Mouse (Mus musculus) neural tube, embryonic 15.5 days (tissue): ENCODE measurements around the gene Guk1. TPM values are rescaled to one million over a fixed set of nuclear protein-coding genes. Genes with fewer than 3 reads are reported as not detected.
"Not testable (repeated sequence)": the region's sequence is repeated elsewhere in the genome, so short reads cannot be mapped to it uniquely, and the experiment has no call there.

Source experiments
- ATAC-seq: fragments of 200-750 bp; cut with Nextera tagmentation; 2 replicates; pipeline ENCODE4 v1.8.0; 2017; ENCODE audit warnings: mild to moderate bottlenecking, moderate TSS enrichment, moderate library complexity; ENCODE audit not compliant: low FRiP score
- H3K27ac ChIP-seq: fragments of 300-500 bp; sonication (generic); replicated peaks from 2 replicates; pipeline ENCODE4 v1.5.1; 2015; ENCODE audit warnings: mild to moderate bottlenecking, inconsistent platforms
- H3K27me3 ChIP-seq: fragments of 300-500 bp; sonication (generic); replicated peaks from 2 replicates; pipeline ENCODE4 v1.6.1; 2015; ENCODE audit warnings: inconsistent platforms
- H3K36me3 ChIP-seq: fragments of 300-500 bp; sonication (generic); 2 replicates; pipeline ENCODE4 v1.6.1; 2015; ENCODE audit warnings: inconsistent platforms
- H3K4me1 ChIP-seq: fragments of 300-500 bp; sonication (generic); 2 replicates; pipeline ENCODE4 v1.6.1; 2015; ENCODE audit warnings: inconsistent platforms
- H3K4me2 ChIP-seq: fragments of 300-500 bp; sonication (generic); 2 replicates; pipeline ENCODE4 v1.6.1; 2015; ENCODE audit warnings: inconsistent platforms, mild to moderate bottlenecking, moderate library complexity
- H3K4me3 ChIP-seq: fragments of 300-500 bp; sonication (generic); replicated peaks from 2 replicates; pipeline ENCODE4 v1.5.1; 2015; ENCODE audit warnings: mild to moderate bottlenecking, inconsistent platforms
- H3K9ac ChIP-seq: fragments of 300-500 bp; sonication (generic); replicated peaks from 2 replicates; pipeline ENCODE4 v1.6.1; 2015; ENCODE audit warnings: mild to moderate bottlenecking, inconsistent platforms
- H3K9me3 ChIP-seq: fragments of 300-500 bp; sonication (generic); replicated peaks from 2 replicates; pipeline ENCODE4 v1.6.1; 2016; ENCODE audit warnings: inconsistent platforms
- WGBS: fragments of 180-500 bp; shearing (Covaris S2); methylation state at CpG from one replicate; pipeline ENCODE4 v1.1.7; 2015; ENCODE audit warnings: mixed read lengths; 5-methylcytosine and 5-hydroxymethylcytosine counted together
- polyA plus RNA-seq: library from polyadenylated mRNA; unstranded; fragments of >200 nt; fragmentation: Nextera tagmentation; extraction: Ambion mirVana; gene quantifications from 2 replicates; pipeline ENCODE4 v1.2.1, GENCODE M21; 2015

The Guk1 gene
- polyA plus RNA-seq, 1 experiment from 2014 or later, result 262 TPM

DNA sequence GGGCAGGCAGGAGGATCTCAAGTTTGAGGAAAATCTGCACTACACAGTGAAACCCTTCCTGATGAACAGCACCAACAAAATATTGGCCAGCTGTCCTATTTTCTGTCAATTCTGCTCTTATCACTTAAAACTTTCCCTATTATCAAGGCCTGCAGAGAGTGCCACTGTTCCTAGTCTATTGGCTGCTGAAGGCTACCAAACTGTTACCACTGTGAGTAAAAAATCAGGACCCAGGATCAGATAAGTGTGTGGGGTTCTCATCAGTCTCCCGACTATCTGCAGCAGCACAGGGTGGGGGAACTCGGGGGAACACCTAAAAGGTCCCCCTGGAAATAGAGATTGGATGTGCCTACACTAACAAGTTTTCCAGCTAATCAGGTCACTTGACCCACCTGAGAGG is 33.2 kb upstream of the Guk1 start:
- peak overlapping the region; percentile 89 for H3K4me2 ChIP-seq
- ATAC-seq, result no peak
- 78% methylated on average over 2 of the region's 2 CpGs for WGBS
- 0 out of 2 replicates have a peak overlapping the region, but pooled peaks have one; percentile 3 for H3K4me3 ChIP-seq
- no peak overlapping the region for H3K27ac ChIP-seq
- peaks cover 66% of the 10 kb centered on the region for H3K4me1 ChIP-seq
- no peaks in the 10 kb centered on the region for H3K9me3 ChIP-seq
- H3K27me3 ChIP-seq, result no peaks in the 10 kb centered on the region
- no peaks in the 10 kb centered on the region for H3K36me3 ChIP-seq
- H3K9ac ChIP-seq, result no peak overlapping the region

- Histone ChIP-seq H3K27ac (no peak overlapping the region), H3K9me3 (no peaks in the 10 kb centered on the region), H3K4me1 (peaks cover 66% of the 10 kb centered on the region), H3K36me3 (no peaks in the 10 kb centered on the region), H3K27me3 (no peaks in the 10 kb centered on the region), H3K4me3 (no peak overlapping the region), H3K9ac (no peak overlapping the region), H3K4me2 (no peak overlapping the region)
- no peak for ATAC-seq
- WGBS, result 78% methylated on average over 2 of the region's 2 CpGs
These were observed 32.5 kb upstream of the Guk1 start for GRCm38 (mm10) chr11:59224470-59224869.

- 97% methylated on average over 3 of the region's 3 CpGs for WGBS
- Histone ChIP-seq H3K27me3 (no peaks in the 10 kb centered on the region), H3K9me3 (no peaks in the 10 kb centered on the region), H3K4me1 (peaks cover 66% of the 10 kb centered on the region), H3K36me3 (no peaks in the 10 kb centered on the region), H3K4me3 (no peak overlapping the region), H3K9ac (no peak overlapping the region), H3K4me2 (no peak overlapping the region), H3K27ac (no peak overlapping the region)
- no peak for ATAC-seq
These were observed 32.0 kb upstream of the Guk1 start for GRCm38 (mm10) chr11:59224025-59224424.

- Histone ChIP-seq H3K27me3 (no peaks in the 10 kb centered on the region), H3K4me3 (no peak overlapping the region), H3K9me3 (no peaks in the 10 kb centered on the region), H3K27ac (no peak overlapping the region), H3K36me3 (no peaks in the 10 kb centered on the region), H3K9ac (no peak overlapping the region), H3K4me1 (peaks cover 63% of the 10 kb centered on the region), H3K4me2 (no peak overlapping the region)
- 92% methylated on average over 4 of the region's 4 CpGs for WGBS
- ATAC-seq, result no peak
These were observed 30.3 kb upstream of the Guk1 start for GRCm38 (mm10) chr11:59222306-59222705.

- H3K9me3 ChIP-seq, result no peaks in the 10 kb centered on the region
- H3K4me3 ChIP-seq, result no peak overlapping the region
- ATAC-seq, result no peak
- H3K27ac ChIP-seq, result no peak overlapping the region
- peaks cover 61% of the 10 kb centered on the region for H3K4me1 ChIP-seq
- H3K4me2 ChIP-seq, result no peak overlapping the region
- no peak overlapping the region for H3K9ac ChIP-seq
- no peaks in the 10 kb centered on the region for H3K27me3 ChIP-seq
- H3K36me3 ChIP-seq, result no peaks in the 10 kb centered on the region
These were observed 29.6 kb upstream of the Guk1 start for GRCm38 (mm10) chr11:59221604-59222003.

DNA sequence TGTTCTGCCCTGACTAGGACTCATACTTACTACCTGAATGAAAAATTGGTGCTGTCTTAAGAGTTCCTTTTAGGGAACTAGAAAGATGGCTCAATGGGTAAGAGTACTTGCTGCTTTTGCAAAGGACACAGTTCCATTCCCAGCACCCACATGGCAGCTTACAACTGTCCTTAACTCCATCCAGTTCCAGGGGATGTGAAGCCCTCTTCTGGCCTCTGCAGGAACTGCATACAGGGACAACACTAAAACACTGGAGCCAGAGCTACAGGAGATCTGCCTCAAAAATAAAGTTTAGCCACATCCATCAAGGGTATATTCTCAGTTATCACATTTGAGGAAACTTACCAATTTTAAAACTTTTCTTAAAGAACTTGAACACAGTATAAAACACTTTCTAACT is 27.1 kb upstream of the Guk1 start:
- H3K27me3 ChIP-seq, result no peaks in the 10 kb centered on the region
- peaks cover 40% of the 10 kb centered on the region for H3K4me1 ChIP-seq
- H3K9ac ChIP-seq, result no peak overlapping the region
- no peak for ATAC-seq
- H3K4me3 ChIP-seq, result no peak overlapping the region
- H3K36me3 ChIP-seq, result peaks cover 6% of the 10 kb centered on the region; the same call in 1 of the 2 replicates
- no peak overlapping the region for H3K4me2 ChIP-seq
- H3K27ac ChIP-seq, result no peak overlapping the region
- no peaks in the 10 kb centered on the region for H3K9me3 ChIP-seq

- no peaks in the 10 kb centered on the region for H3K27me3 ChIP-seq
- peaks cover 6% of the 10 kb centered on the region; the same call in 1 of the 2 replicates for H3K36me3 ChIP-seq
- WGBS, result 89% methylated on average over 4 of the region's 4 CpGs
- H3K9ac ChIP-seq, result no peak overlapping the region
- H3K9me3 ChIP-seq, result no peaks in the 10 kb centered on the region
- ATAC-seq, result no peak
- H3K4me3 ChIP-seq, result no peak overlapping the region
- no peak overlapping the region for H3K4me2 ChIP-seq
- no peak overlapping the region for H3K27ac ChIP-seq
- peaks cover 35% of the 10 kb centered on the region for H3K4me1 ChIP-seq
These were observed 26.5 kb upstream of the Guk1 start for GRCm38 (mm10) chr11:59218389-59218998.

DNA sequence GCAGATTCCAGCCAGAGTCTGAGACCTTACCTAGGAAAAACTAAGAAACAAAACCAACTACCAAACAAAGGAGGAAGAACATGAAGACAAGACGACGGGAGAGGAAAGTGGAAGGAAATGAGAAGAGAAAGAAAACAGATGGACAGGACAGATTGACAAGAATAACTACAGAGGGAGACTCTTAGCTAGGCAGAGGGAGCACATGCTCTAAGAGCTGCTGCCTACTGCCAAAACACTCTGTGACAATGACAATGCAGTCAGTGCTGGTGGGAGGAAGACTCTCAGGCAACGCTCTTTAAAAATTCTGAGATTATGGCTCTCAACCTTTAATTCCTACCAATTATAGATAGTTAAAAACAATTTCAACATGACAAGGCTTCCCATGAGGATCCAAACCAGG is 24.9 kb upstream of the Guk1 start:
- 77% methylated on average over 3 of the region's 3 CpGs for WGBS
- Histone ChIP-seq H3K9me3 (no peaks in the 10 kb centered on the region), H3K36me3 (peaks cover 14% of the 10 kb centered on the region)

DNA sequence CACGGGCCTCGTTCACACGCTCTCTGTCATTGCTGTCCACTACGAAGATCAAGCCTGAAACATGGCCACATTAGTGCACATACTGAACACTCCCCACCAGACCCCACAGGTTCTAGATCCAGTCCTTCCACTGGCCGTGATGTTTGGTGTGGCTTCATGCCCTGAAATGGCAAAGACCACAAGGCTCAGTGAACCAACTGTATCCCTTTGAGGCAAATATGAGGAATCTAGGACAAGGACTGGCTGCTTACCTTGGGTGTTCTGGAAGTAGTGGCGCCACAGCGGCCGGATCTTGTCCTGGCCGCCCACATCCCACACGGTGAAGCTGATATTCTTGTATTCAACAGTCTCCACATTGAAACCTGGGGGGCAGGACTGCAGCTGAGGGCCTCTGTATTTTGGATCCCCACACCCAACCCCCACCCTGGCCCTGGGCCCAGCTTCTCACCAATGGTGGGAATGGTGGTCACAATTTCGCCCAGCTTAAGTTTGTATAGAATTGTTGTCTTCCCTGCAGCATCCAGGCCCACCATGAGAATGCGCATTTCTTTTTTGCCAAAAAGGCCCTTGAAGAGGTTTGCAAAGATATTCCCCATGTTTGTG is 21.0 kb upstream of the Guk1 start:
- H3K4me3 ChIP-seq, result no peak overlapping the region
- no peak overlapping the region for H3K27ac ChIP-seq
- WGBS, result 92% methylated on average over 12 of the region's 12 CpGs
- no peak for ATAC-seq
- peaks cover 28% of the 10 kb centered on the region for H3K4me1 ChIP-seq
- H3K9me3 ChIP-seq, result no peaks in the 10 kb centered on the region
- H3K36me3 ChIP-seq, result peaks cover 40% of the 10 kb centered on the region
- no peak overlapping the region for H3K4me2 ChIP-seq
- no peaks in the 10 kb centered on the region for H3K27me3 ChIP-seq
- H3K9ac ChIP-seq, result no peak overlapping the region

More for the DNA sequence above, 24.9 kb upstream of the Guk1 start:
- Histone ChIP-seq H3K27me3 (no peaks in the 10 kb centered on the region), H3K4me2 (no peak overlapping the region), H3K4me1 (peaks cover 22% of the 10 kb centered on the region; the same call in 1 of the 2 replicates), H3K27ac (no peak overlapping the region), H3K4me3 (no peak overlapping the region), H3K9ac (no peak overlapping the region)
- ATAC-seq, result no peak

GRCm38 (mm10) chr11:59212320-59212719 is 20.3 kb upstream of the Guk1 start:
- WGBS, result 87% methylated on average over 12 of the region's 12 CpGs
- not testable (repeated sequence) for H3K9me3 ChIP-seq, ATAC-seq, H3K4me2 ChIP-seq, H3K9ac ChIP-seq, H3K27ac ChIP-seq, H3K4me3 ChIP-seq, H3K27me3 ChIP-seq
- peaks cover 34% of the 10 kb centered on the region for H3K4me1 ChIP-seq
- peaks cover 40% of the 10 kb centered on the region for H3K36me3 ChIP-seq

GRCm38 (mm10) chr11:59211561-59211960 is 19.5 kb upstream of the Guk1 start:
- ATAC-seq, H3K9me3 ChIP-seq, H3K27ac ChIP-seq, H3K27me3 ChIP-seq, H3K4me2 ChIP-seq, H3K9ac ChIP-seq, H3K4me3 ChIP-seq: not testable (repeated sequence)
- WGBS, result 94% methylated on average over 9 of the region's 9 CpGs
- Histone ChIP-seq H3K36me3 (peaks cover 43% of the 10 kb centered on the region), H3K4me1 (peaks cover 31% of the 10 kb centered on the region)

- Histone ChIP-seq H3K4me1 (peaks cover 28% of the 10 kb centered on the region), H3K36me3 (peaks cover 59% of the 10 kb centered on the region), H3K27ac (no peak overlapping the region), H3K27me3 (no peaks in the 10 kb centered on the region), H3K9ac (no peak overlapping the region), H3K9me3 (no peaks in the 10 kb centered on the region), H3K4me3 (no peak overlapping the region), H3K4me2 (0 out of 2 replicates have a peak overlapping the region, but pooled peaks have one; percentile 91)
- WGBS, result 90% methylated on average over 4 of the region's 4 CpGs
- ATAC-seq, result no peak
These were observed 18.0 kb upstream of the Guk1 start for GRCm38 (mm10) chr11:59210020-59210419.
